Mouse (Mus musculus): ENCODE measurements around the gene Nde1.

Gene Nde1

DNA sequence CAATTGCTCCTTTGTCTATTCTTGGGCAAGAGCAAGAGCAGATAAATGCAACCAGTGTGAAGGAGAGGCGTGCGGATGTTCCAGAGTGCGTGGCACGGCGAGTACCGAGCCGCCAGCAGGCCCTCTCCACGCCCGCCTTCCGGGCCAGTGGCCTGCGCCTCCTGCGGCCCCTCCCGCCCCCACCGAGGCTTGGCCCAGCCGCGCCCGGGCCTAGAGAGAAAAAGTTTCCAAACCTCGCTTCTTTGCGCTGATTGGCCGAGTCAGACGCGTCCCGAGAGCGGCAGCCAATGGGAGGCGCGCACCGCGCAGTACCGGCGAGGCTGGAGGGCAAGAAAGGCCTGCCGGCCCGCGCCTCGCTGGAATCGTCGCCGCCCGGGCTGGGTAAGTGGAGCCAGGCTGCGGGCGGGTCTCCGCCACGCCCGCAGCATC, at the start of gene Nde1, which contains the start of gene Marf1:
Gene Nde1 (plus strand): TSS at position 288 of the 429 bp plus-strand sequence.
Gene Marf1 (minus strand): TSS at position 364 of the 429 bp plus-strand sequence.
- in situ Hi-C loops (cut with MboI): loop anchor here (10.0 to 25.0 kb wide), 4 partner anchors 152 to 1474 kb away; partner anchors contain the start of genes Fopnl, Mpv17l, Ntan1 and Pdxdc1

DNA sequence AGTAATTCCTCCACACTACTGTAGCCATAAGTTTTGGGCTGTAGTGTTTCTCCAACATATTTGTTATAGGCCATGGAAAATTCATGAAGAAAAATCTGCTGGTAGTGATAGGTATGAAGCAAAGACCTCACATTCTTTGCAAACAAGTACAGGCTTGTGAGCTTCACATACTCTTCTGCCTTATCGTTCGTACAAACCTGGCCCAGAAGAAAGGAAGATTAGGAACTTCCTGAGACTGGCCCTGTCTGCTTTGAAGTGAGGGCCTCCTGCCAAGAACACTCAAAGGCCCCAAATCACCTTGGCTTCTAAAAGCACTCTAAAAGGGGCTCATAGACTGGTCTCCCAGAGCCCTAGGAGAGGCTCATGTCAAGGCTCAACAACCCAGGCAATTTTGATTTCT, 45.8 kb upstream of the Nde1 start:
- in situ Hi-C loops (cut with MboI): no loop called here

DNA sequence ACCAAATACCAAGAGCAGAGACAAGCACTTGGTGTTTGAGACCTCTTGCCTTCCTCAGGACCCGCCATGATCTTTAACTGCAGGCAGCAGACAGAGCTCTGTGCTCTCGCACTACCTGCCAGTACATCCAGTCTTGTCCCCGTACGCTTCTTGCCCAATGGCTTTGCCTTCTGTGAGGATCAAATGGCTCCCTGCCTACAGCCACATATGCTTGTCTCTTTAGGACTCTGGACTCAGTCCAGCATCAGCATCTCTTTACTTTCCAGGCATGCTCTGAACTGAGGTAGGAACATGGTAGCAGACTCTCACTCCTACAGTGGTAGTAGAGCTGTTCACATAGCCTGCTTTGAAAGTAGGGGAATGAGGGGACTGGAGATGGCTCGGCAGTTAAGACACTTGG, 42.1 kb upstream of the Nde1 start:
- in situ Hi-C loops (cut with MboI): no loop called here

DNA sequence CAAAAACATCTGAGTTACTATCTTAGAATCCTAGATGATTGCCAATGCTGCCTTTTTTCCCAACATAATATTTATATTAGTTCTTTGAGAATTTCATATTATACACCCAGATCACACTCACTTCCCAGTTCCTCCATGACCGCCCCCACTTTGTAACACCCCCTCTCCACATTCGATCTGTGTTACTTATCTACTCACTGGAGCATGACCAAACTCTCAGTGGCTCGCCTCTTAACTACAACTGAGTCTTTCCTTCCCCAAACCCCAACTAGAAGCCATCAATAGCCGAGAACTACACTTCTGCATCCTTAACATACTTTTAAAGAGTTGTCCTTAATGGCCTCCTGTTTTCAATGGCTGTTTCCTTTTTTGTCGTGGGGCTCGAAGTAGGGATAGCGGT, 41.5 kb upstream of the Nde1 start:
- in situ Hi-C loops (cut with MboI): no loop called here

DNA sequence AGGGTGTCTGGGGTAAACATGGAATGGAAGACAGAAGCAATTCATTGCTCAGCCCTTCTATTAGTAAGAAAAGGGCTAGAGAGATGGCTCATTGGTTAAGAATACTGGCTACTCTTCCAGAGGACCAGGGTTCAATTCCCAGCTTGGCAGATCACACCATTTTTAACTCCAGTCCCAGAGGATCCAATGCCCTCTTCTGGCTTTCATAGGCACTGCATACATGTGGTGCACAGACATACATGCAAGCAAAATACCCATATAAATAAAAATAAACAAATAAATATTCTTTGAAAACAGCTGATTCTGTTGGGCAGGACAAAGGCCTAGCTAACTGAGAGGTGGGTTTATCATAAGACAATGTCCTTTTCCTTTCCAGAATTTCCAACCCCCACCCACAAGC, 40.5 kb upstream of the Nde1 start:
- in situ Hi-C loops (cut with MboI): no loop called here

DNA sequence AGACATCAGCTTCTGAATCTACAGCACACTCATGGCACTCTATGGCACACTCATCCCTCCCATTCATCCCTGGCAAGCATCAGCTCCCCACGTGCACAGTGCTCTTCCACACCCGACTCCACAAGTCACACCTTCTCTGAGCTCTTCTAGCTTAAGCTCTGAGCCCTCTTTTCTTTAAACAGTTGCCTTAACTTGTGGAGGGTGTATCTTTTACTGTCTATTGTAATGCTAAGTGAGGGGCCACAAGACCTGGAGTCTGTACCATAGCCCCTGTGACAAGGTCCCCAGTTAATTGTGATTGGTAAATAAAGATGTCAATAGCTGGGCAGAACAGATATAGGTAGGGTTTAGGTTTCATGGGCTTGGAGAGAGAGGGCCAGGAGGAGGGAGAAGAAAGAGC, 39.2 kb upstream of the Nde1 start:
- in situ Hi-C loops (cut with MboI): no loop called here

GRCm38 (mm10) chr16:14124709-14125108, 38.4 kb upstream of the Nde1 start:
- in situ Hi-C loops (cut with MboI): no loop called here

DNA sequence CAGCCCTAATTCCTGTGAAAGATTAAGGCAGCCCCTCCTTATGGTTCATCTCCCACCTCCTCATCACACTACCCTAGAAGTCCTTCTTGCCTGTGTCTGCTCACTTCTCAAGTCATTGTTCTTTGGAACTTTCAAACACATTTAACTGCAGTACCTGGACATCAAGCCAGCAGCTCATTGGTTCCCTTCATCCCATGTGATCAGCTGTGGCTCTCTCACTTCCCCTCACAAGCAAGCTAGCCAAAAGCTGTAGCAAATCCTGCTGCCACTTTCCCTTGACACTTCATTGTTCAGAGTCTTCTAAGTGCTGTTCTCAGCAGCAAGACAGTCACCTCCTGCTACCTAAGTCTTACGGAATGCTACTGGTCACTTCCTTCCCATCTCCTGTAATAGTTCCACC, 37.8 kb upstream of the Nde1 start:
- in situ Hi-C loops (cut with MboI): no loop called here

- in situ Hi-C loops (cut with MboI): no loop called here
Measured at GRCm38 (mm10) chr16:14128977-14129376, 34.1 kb upstream of the Nde1 start.

GRCm38 (mm10) chr16:14130796-14131195, 32.3 kb upstream of the Nde1 start:
- in situ Hi-C loops (cut with MboI): no loop called here

DNA sequence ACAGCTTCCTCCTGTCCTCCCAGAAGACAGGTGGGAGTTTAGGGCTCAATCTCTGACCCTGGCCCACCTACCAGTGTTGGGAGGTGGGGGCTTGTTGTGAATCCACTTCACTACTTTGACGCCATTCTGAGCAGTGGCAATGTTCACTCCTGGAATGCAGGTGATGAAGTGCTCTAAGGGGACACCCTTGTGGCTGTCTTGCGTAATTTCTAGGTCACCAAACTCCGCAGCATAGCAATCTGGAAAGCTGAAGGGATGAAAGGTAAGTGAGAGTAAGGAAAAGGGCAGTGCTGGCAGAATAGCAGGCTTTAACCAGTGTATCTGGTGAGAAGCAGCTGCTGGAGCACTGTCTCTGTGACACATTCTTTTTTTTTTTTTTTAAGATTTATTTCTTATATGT, 31.7 kb upstream of the Nde1 start:
- in situ Hi-C loops (cut with MboI): no loop called here

- in situ Hi-C loops (cut with MboI): no loop called here
Measured at GRCm38 (mm10) chr16:14131838-14132237, 31.2 kb upstream of the Nde1 start.

- in situ Hi-C loops (cut with MboI): no loop called here
Measured at GRCm38 (mm10) chr16:14135014-14135413, 28.1 kb upstream of the Nde1 start.

DNA sequence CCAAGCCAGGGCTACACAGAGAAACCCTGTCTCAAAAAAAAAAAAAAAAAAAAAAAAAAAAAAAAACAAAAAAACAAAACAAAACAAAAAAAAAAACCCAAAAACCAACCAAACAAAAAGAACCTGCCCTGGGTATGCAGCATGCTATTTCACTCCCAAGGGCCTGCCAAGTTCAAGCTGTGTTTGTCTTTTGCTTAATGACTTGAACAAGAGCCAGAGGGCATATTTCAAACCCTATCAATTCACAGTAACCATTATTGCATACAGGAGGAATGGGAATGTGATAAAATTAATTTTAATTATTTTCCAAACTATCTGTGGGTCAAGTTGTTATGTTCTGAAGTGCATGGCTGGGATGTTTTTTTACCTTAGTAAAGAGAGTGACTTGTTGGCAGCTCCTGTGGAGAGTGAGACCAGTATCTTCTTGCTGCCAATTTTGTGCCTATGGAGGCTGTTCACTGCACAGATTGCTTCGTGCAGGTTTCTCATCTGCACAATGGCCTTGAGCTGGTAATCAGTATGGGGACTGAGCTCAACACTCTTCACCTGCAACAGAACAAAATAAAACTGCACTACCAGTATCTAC, 25.0 kb upstream of the Nde1 start:
- in situ Hi-C loops (cut with MboI): no loop called here

DNA sequence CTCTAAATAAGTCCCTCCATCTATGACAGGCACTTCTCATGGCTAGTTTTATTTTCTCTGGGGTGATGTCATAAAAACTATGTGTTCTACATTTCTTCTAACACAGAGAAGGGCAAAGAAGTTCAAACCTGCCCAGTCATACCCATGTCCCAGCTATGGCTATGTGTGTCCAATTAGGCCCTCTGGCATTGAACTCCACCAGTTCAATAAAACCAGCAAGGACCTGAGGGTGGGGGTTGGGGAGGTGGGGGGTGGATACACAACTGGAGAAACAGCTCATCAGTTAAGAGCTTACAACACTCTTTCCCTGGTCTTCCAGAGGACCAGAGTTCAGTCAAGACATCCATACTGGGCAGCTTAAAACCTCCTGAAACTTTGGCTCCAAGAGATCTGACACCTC, 24.0 kb upstream of the Nde1 start:
- in situ Hi-C loops (cut with MboI): no loop called here

DNA sequence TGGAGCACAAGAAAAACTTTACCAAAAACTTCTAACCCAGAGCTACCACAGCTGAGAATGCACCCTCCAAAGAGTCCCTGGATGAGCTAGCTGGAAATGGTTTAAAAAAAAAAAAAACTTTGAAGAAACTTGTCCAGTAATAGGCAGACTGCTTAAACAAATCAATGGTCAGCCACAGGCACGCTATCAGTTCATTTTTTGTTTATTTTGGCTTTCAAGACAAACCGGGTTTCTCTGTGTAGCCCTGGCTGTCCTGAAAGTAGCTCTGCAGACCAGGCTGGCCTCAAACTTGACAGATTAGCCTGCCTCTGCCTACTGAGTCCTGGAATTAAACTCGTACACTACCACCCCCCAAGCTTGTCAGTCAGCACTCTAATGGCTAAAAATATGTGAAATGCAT, 19.8 kb upstream of the Nde1 start:
- in situ Hi-C loops (cut with MboI): no loop called here

DNA sequence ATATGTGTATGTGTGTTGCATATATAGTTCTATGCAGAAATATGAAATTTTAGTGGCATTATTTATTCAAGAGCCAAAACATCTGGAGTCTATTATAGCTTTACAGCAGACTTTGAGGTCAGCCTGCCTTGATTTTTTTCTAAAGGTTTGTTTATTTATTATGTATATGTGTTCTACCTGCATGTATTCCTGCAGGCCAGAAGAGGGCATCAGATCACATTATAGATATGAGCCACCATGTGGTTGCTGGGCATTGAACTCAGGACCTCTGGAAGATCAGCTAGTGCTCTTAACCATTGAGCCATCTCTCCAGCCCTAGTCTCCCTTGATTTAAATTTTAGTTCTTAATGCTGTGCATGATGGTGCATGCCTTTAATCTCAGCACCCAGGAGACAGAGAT, 15.4 kb upstream of the Nde1 start:
- in situ Hi-C loops (cut with MboI): no loop called here

GRCm38 (mm10) chr16:14151718-14152117, 11.4 kb upstream of the Nde1 start:
- in situ Hi-C loops (cut with MboI): loop anchor here (25.0 kb wide), 3 partner anchors 239 to 1486 kb away; partner anchors contain the start of genes Mpv17l, Ntan1 and Pdxdc1

DNA sequence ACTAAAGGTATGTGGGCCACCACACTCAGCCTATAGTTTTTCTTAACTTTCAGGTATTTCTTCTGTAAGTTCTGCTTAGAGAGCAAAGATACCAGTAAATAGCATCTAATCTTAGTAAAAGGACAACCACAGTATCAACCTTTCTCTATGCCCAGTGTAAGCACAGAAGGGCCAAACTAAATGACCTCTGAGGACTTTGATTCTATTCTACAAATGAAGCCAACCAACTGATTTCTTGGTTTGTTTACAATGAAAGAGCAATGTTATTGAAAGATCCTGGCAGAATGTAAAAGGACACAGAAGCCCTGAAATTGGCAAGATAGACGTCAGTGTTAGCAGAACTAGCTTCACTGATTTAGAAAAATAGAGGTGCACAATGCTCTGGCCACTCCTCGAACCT, 7.4 kb upstream of the Nde1 start:
- in situ Hi-C loops (cut with MboI): loop anchor here (25.0 kb wide), 3 partner anchors 243 to 1482 kb away; partner anchors contain the start of genes Mpv17l, Ntan1 and Pdxdc1

DNA sequence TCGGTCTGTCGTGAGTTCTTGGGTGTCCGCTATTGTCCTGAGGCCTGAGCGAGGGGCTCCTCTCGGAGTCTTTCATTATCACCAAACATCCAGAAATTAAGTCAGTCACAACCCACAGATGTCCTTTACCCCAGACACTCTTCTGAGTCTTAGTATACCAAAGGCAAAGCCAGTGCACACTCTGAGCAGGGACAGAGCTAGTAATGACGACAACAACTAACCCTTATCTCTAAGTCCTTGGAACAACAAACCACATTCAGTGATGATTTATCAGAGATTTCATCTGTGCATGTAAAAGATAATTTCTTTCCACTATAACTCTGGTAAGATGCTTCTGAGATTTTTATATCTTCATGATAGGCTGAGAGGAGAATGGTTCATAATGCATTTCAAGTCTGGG, 6.8 kb upstream of the Nde1 start:
- in situ Hi-C loops (cut with MboI): loop anchor here (25.0 kb wide), 3 partner anchors 244 to 1481 kb away; partner anchors contain the start of genes Mpv17l, Ntan1 and Pdxdc1

- in situ Hi-C loops (cut with MboI): loop anchor here (25.0 kb wide), 3 partner anchors 246 to 1479 kb away; partner anchors contain the start of genes Mpv17l, Ntan1 and Pdxdc1
Measured at GRCm38 (mm10) chr16:14158536-14158935, 4.5 kb upstream of the Nde1 start.

- in situ Hi-C loops (cut with MboI): loop anchor here (25.0 kb wide), 3 partner anchors 247 to 1478 kb away; partner anchors contain the start of genes Mpv17l, Ntan1 and Pdxdc1
Measured at GRCm38 (mm10) chr16:14158936-14159745, 3.9 kb upstream of the Nde1 start.

DNA sequence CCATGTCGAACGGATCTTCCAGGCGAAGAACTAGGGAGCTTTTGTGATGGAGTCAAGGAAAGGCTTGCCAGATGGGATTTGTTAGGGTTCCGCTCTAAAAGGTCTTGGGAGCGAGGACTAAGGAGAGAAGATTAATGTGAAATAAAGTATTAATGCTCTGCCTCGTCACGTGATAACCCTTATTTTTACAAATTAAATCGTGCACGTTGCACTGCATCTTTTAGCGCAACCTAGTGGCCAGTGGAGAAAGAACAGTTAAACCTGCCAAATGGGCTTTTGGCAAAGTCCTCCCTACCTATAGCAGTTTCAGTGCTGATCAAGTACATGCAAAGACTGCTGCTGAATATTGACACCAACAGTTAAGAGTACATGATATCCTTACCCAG, 3.3 kb upstream of the Nde1 start:
- in situ Hi-C loops (cut with MboI): loop anchor here (10.0 to 25.0 kb wide), 4 partner anchors 155 to 1478 kb away; partner anchors contain the start of genes Fopnl, Mpv17l, Ntan1 and Pdxdc1
